Mouse (Mus musculus): ENCODE data around the gene Wdr6. TPM values are rescaled to one million over a fixed set of nuclear protein-coding genes. Genes with fewer than 3 reads are reported as not detected.

Wdr6 gene
- polyA plus RNA-seq, 2 experiments: 91.5 to 123 TPM

DNA sequence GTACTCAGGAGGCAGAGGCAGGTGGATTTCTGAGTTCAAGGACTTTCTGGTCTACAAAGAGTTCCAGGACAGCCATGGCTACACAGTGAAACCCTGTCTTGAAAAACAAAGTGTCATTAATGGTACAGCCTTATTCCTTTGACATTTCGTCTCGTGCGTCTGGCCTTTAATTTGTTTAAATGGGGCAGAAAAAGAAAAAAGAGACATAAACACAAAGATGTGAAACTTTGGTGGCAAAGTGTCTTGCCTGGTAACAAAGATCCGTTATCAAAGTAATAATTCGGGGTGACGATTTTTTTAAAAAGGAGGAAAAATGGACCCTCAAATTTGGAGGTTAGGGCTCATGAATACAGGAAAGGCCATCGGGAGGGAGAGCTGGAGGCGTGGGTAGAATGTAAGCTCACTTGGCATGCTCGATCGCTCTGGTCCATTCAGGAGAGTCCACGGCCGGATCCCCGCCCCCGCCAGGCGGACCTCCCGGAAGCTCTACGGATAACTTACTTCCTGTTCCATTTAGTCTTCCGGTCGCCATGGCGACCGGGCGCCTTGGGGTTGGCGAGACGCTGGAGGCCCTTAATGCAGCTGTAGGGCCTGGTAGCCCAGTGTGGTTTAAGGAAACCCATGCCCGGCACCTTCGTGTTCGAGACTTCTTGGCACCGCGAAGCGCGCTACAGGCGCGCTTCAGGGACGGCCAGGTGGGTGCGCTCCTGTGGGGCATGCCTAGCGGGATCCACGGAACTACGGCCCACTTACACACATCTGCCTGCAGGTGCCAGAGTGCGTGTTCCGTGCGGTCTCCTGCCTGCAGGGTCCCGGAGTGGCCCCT lies 8.9 kb downstream of the Wdr6 start, which contains the start of gene Dalrd3:
Gene Dalrd3 (plus strand): TSS at position 506 of the 826 bp plus-strand sequence.
- peak; percentile 70 for ATAC-seq (ENCODE audit: low FRiP score, low read depth)
- no peak for TF ChIP-seq POLR2A (IDR thresholded peaks at IDR 0.05; ENCODE audit: borderline replicate concordance, extremely low read depth, insufficient read depth, insufficient read length)
- Histone ChIP-seq H3K9me3 (ENCODE audit: control insufficient read depth, low read length) (no peaks in the 10 kb centered on the region), H3K4me3 (replicated peaks; ENCODE audit: low read length) (peak within 1 kb of the TSS; percentile 62), H3K27me3 (ENCODE audit: control insufficient read depth, insufficient read depth, low read length) (no peaks in the 10 kb centered on the region), H3K4me1 (ENCODE audit: control insufficient read depth, insufficient read depth, low read length) (peaks cover 16% of the 10 kb centered on the region), H3K27ac (replicated peaks; ENCODE audit: low read depth, low read length) (peak within 1 kb of the TSS; percentile 67; the same call in 1 of the 2 replicates), H3K4me2 (replicated peaks; ENCODE audit: low read depth, low read length, severe bottlenecking) (peak within 1 kb of the TSS; percentile 99), H3K36me3 (ENCODE audit: control insufficient read depth, insufficient read depth, low read length) (peaks cover 48% of the 10 kb centered on the region), H3K9ac (ENCODE audit: low read depth, low read length, severe bottlenecking) (peak within 1 kb of the TSS; percentile 63)
- peak; percentile 97 for DNase-seq (ENCODE audit: low spot score)
- 7% methylated on average over 35 of the region's 42 CpGs for WGBS

- peaks cover 49% of the 10 kb centered on the region for H3K36me3 ChIP-seq (ENCODE audit: control insufficient read depth, insufficient read depth, low read length)
Observed at GRCm38 (mm10) chr9:108568511-108568921, 10.0 kb downstream of the Wdr6 start.

GRCm38 (mm10) chr9:108567931-108568419 lies 10.6 kb downstream of the Wdr6 start:
- no peak for ATAC-seq (ENCODE audit: low FRiP score, low read depth)

More at GRCm38 (mm10) chr9:108568511-108568921, 10.0 kb downstream of the Wdr6 start:
- no peaks in the 10 kb centered on the region for H3K9me3 ChIP-seq (ENCODE audit: control insufficient read depth, low read length)
- no peak for TF ChIP-seq POLR2A (IDR thresholded peaks at IDR 0.05; ENCODE audit: borderline replicate concordance, extremely low read depth, insufficient read depth, insufficient read length)
- no peaks in the 10 kb centered on the region for H3K27me3 ChIP-seq (ENCODE audit: control insufficient read depth, insufficient read depth, low read length)
- ATAC-seq (ENCODE audit: low FRiP score, low read depth): no peak
- no peak for DNase-seq (ENCODE audit: low spot score)
- peak overlapping the region; percentile 74; the same call in 1 of the 2 replicates for H3K9ac ChIP-seq (ENCODE audit: low read depth, low read length, severe bottlenecking)
- 0 out of 2 replicates have a peak overlapping the region, but pooled peaks have one; percentile 75 for H3K27ac ChIP-seq (replicated peaks; ENCODE audit: low read depth, low read length)
- WGBS: 86% methylated on average over 17 of the region's 17 CpGs
- peaks cover 16% of the 10 kb centered on the region for H3K4me1 ChIP-seq (ENCODE audit: control insufficient read depth, insufficient read depth, low read length)
- H3K4me2 ChIP-seq (replicated peaks; ENCODE audit: low read depth, low read length, severe bottlenecking): peak overlapping the region; percentile 83
- peak overlapping the region; percentile 67; the same call in 1 of the 2 replicates for H3K4me3 ChIP-seq (replicated peaks; ENCODE audit: low read length)

GRCm38 (mm10) chr9:108566815-108567776 lies 11.4 kb downstream of the Wdr6 start, which contains the start of gene Ndufaf3:
Gene Ndufaf3 (minus strand): TSS chr9:108567434.
- Histone ChIP-seq H3K27me3 (ENCODE audit: control insufficient read depth, insufficient read depth, low read length) (no peaks in the 10 kb centered on the region), H3K36me3 (ENCODE audit: control insufficient read depth, insufficient read depth, low read length) (peaks cover 48% of the 10 kb centered on the region)
- ATAC-seq (ENCODE audit: low FRiP score, low read depth): peak; percentile 87

More at GRCm38 (mm10) chr9:108567931-108568419, 10.6 kb downstream of the Wdr6 start:
- Histone ChIP-seq H3K9me3 (ENCODE audit: control insufficient read depth, low read length) (no peaks in the 10 kb centered on the region), H3K4me2 (replicated peaks; ENCODE audit: low read depth, low read length, severe bottlenecking) (peak overlapping the region; percentile 83), H3K27me3 (ENCODE audit: control insufficient read depth, insufficient read depth, low read length) (no peaks in the 10 kb centered on the region), H3K9ac (ENCODE audit: low read depth, low read length, severe bottlenecking) (peak overlapping the region; percentile 74), H3K4me3 (replicated peaks; ENCODE audit: low read length) (peak overlapping the region; percentile 67), H3K4me1 (ENCODE audit: control insufficient read depth, insufficient read depth, low read length) (peaks cover 16% of the 10 kb centered on the region), H3K36me3 (ENCODE audit: control insufficient read depth, insufficient read depth, low read length) (peaks cover 49% of the 10 kb centered on the region), H3K27ac (replicated peaks; ENCODE audit: low read depth, low read length) (peak overlapping the region; percentile 75)
- 11% methylated on average over 18 of the region's 18 CpGs for WGBS
- DNase-seq (ENCODE audit: low spot score): no peak
- no peak for TF ChIP-seq POLR2A (IDR thresholded peaks at IDR 0.05; ENCODE audit: borderline replicate concordance, extremely low read depth, insufficient read depth, insufficient read length)

More at GRCm38 (mm10) chr9:108566815-108567776, 11.4 kb downstream of the Wdr6 start, which contains the start of gene Ndufaf3:
- DNase-seq (ENCODE audit: low spot score): peak; percentile 96
- WGBS: under 1% methylated on average over 67 of the region's 73 CpGs
- Histone ChIP-seq H3K4me2 (replicated peaks; ENCODE audit: low read depth, low read length, severe bottlenecking) (peak within 1 kb of the TSS; percentile 83), H3K4me1 (ENCODE audit: control insufficient read depth, insufficient read depth, low read length) (peaks cover 16% of the 10 kb centered on the region), H3K27ac (replicated peaks; ENCODE audit: low read depth, low read length) (peak within 1 kb of the TSS; percentile 75), H3K9me3 (ENCODE audit: control insufficient read depth, low read length) (no peaks in the 10 kb centered on the region), H3K4me3 (replicated peaks; ENCODE audit: low read length) (peak within 1 kb of the TSS; percentile 67), H3K9ac (ENCODE audit: low read depth, low read length, severe bottlenecking) (peak within 1 kb of the TSS; percentile 74)
- TF ChIP-seq POLR2A (IDR thresholded peaks at IDR 0.05; ENCODE audit: borderline replicate concordance, extremely low read depth, insufficient read depth, insufficient read length): peak; percentile 58; the same call in 1 of the 2 replicates
